Mouse (Mus musculus) CD4-positive, CD25-positive, alpha-beta regulatory T cell (primary cell): Measurements from ENCODE around the gene Mphosph10. TPM values are rescaled to one million over a fixed set of nuclear protein-coding genes. Genes with fewer than 3 reads are reported as not detected.

Experiments
- polyA plus RNA-seq: library from polyadenylated mRNA; unstranded; fragments of 100-300 nt; shearing (Covaris generic); gene quantifications from one replicate; pipeline ENCODE4 v1.2.1, GENCODE M21; 2017

Gene Mphosph10
- 51.4 TPM for polyA plus RNA-seq

DNA sequence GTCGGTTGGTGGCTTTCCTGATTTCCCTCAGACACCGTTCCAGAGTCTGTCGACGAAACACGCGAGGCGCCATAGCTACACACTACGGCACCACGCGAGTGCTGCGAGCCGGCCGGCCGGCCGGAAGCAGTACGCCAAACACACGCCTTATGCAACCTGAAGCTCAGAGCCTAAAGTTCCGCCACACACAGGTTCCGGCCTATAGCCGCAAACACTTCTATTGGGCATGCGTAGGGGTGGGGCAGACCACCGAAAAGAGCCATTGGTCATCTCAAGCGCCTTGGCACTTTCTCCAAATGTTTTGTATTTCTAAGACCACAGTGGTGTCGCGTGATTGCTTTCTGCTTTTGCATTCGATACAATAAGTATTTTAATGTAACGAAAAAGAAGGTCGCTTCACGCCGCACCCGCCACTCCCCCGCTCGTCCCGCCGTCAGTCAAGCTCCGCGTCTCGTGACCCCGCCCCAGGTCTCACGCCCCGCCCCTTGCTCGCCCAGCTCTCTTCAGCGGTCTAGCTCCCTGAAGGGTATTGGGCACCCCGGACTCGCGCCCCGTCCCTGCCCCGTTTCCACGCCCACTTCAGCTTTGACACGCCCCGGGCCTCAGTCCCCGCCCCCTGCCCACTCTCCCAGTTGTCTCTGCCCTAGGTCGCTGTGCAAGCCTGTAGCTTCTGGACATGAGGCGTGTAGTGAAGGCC is at the start of gene Mphosph10, which contains the start of gene Mcee:
Gene Mphosph10, minus strand, starts transcription at position 147 of the 697 bp plus-strand sequence.
Gene Mcee, plus strand, starts transcription at position 486 of the 697 bp plus-strand sequence.

DNA sequence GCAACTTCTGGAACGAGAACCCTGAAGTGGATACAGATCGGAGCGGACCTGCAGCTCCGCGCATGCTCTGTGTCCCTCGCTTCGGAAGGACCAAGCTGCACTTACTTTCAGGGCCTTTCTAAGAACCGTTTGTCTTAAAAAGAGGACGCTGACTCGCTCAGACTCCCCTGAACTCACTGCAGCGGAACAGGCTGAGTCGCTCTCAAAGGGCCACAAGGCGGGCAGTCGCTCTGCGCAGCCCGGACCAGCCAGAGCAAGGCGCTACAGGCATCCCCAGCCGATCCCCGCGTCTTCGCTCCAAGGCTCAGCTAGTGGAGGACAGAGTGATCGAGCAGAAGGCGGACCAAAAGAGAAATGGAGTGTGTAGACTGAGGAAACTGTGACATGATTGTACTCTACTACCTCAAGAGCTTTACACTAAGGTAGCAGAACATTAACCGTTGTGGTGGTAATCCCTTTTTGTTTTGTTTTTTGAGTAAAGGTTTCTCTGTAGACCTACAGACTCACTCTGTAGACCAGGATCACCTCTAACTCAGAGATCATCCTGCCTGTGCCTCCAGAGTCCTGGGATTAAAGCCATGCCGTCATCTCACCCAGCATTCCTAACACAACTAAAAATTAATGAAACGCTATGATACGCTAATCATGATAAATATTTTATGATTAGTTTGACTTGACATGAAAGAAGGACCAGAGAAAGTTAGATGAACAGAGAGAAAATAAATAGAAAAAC is 18.1 kb downstream of the Mphosph10 start, which contains the start of gene Fan1:
Gene Fan1, minus strand, starts transcription at position 266 of the 733 bp plus-strand sequence.

Other genes with a start within 250 kb of the Mphosph10 start
- 11.9 TPM for gene Trpm1, start 238.4 kb downstream of the Mphosph10 start, polyA plus RNA-seq
- 11.1 TPM for gene Mtmr10, start 104.6 kb downstream of the Mphosph10 start, polyA plus RNA-seq
- 9.1 TPM for gene Fan1, start 18.2 kb downstream of the Mphosph10 start, polyA plus RNA-seq
- 29.4 TPM for gene Mcee, start 339 bp upstream of the Mphosph10 start, polyA plus RNA-seq
- not detected for gene Apba2, start 109.4 kb upstream of the Mphosph10 start, polyA plus RNA-seq